Mouse (Mus musculus): Measurements from ENCODE around the gene Auts2. TPM values are rescaled to one million over a fixed set of nuclear protein-coding genes. Genes with fewer than 3 reads are reported as not detected.

The Auts2 gene
- polyA plus RNA-seq, 1 experiment, result 9.2 TPM

DNA sequence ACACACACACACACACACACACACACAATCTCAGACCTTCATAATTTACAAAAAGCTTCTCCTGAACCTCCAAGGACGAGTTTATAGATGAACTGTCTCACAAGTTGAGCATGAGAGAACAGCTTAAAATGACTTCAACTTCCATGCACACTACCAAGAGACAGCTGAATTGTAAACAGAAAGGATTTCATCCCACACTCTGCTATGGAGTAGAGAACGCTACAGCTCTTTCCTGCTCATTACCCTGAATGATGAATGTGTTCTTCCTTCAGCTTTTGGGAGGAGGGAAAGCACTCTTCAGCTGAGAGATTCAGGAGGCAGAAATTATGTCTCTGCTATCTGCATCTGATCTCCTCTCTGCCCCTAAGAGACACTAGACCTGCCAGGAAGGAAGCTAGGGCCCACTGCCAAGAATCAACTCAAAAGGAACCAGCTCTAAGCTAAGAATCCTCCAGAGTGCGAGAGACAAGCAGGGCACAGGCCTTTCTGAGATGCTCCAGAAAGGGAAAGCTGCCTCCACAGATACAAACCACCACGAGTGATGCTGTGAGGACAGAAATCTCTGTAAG lies 342.0 kb downstream of the Auts2 start:
- 41% methylated on average over 4 of the region's 4 CpGs for WGBS
- H3K36me3 ChIP-seq (ENCODE audit: control insufficient read depth, insufficient read depth, low read length), result no peaks in the 10 kb centered on the region
- no peaks in the 10 kb centered on the region for H3K27me3 ChIP-seq (replicated peaks; ENCODE audit: control insufficient read depth, insufficient read depth, low read length)
- peak; percentile 57 for DNase-seq
- no peak overlapping the region for H3K4me3 ChIP-seq (ENCODE audit: insufficient read depth, low read depth, low read length)
- H3K4me1 ChIP-seq (ENCODE audit: control insufficient read depth, insufficient read depth, low read length), result no peaks in the 10 kb centered on the region
- no peak overlapping the region for H3K27ac ChIP-seq (ENCODE audit: insufficient read depth, low read depth, low read length)
- TF ChIP-seq POLR2A (IDR thresholded peaks at IDR 0.05; ENCODE audit: low read depth, low read length) (no peak), CTCF (conservative IDR thresholded peaks at IDR 0.05; ENCODE audit: insufficient read depth, insufficient read length, low read depth, low read length) (no peak)

DNA sequence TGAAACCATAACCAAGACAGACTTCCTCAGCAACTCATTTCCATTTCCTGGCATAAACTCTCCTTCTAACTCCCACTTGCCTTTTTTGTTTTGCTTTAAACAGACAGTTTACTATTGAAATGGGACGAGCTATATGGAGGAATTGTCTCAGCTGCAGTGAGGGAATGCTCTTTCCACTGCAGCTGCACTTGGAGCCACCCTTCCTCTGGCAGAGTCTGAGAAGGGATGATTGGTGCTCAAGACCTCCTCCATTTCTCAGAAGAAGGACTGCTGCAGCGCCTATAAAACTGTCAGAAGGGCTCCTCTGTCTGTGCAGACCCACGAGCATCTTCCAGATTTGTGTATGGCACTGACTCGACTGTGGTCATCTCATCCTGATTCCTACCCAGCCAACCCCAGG lies 342.5 kb downstream of the Auts2 start:
- Histone ChIP-seq H3K27me3 (replicated peaks; ENCODE audit: control insufficient read depth, insufficient read depth, low read length) (no peaks in the 10 kb centered on the region), H3K27ac (ENCODE audit: insufficient read depth, low read depth, low read length) (no peak overlapping the region), H3K4me1 (ENCODE audit: control insufficient read depth, insufficient read depth, low read length) (no peaks in the 10 kb centered on the region), H3K4me3 (ENCODE audit: insufficient read depth, low read depth, low read length) (no peak overlapping the region), H3K36me3 (ENCODE audit: control insufficient read depth, insufficient read depth, low read length) (no peaks in the 10 kb centered on the region)
- no peak for DNase-seq
- 47% methylated on average over 4 of the region's 4 CpGs for WGBS
- TF ChIP-seq POLR2A (IDR thresholded peaks at IDR 0.05; ENCODE audit: low read depth, low read length), result no peak
- TF ChIP-seq CTCF (conservative IDR thresholded peaks at IDR 0.05; ENCODE audit: insufficient read depth, insufficient read length, low read depth, low read length), result no peak

DNA sequence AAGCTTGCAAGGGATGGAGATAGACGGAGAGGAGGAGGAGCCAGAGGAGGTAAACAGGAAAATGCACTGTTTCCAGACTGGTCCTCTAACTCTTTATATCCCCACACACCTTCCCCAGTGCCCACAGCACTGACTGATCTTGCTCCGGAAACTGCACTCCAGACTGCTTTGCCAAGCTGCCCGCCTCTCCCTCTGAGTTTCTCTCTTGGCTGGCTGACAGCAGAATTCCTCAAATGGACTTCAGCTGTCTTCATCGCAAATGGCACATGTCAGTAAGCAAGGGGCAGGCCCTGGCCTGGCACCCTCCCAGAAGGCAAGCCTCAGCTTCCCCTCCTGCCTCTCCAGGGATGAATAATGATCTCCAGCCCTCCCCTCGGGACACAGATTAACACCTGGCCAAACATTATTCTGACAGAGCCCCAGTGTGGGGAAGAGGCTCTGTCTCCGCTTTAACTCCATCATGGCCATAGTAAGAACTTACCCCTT lies 348.1 kb downstream of the Auts2 start:
- no peaks in the 10 kb centered on the region for H3K4me1 ChIP-seq (ENCODE audit: control insufficient read depth, insufficient read depth, low read length)
- no peak overlapping the region for H3K27ac ChIP-seq (ENCODE audit: insufficient read depth, low read depth, low read length)
- TF ChIP-seq CTCF (conservative IDR thresholded peaks at IDR 0.05; ENCODE audit: insufficient read depth, insufficient read length, low read depth, low read length), result no peak
- TF ChIP-seq POLR2A (IDR thresholded peaks at IDR 0.05; ENCODE audit: low read depth, low read length), result no peak
- WGBS, result 16% methylated on average over 6 of the region's 6 CpGs
- no peaks in the 10 kb centered on the region for H3K27me3 ChIP-seq (replicated peaks; ENCODE audit: control insufficient read depth, insufficient read depth, low read length)
- DNase-seq, result peak; percentile 85
- H3K4me3 ChIP-seq (ENCODE audit: insufficient read depth, low read depth, low read length), result peak overlapping the region; percentile 38
- H3K36me3 ChIP-seq (ENCODE audit: control insufficient read depth, insufficient read depth, low read length), result no peaks in the 10 kb centered on the region

DNA sequence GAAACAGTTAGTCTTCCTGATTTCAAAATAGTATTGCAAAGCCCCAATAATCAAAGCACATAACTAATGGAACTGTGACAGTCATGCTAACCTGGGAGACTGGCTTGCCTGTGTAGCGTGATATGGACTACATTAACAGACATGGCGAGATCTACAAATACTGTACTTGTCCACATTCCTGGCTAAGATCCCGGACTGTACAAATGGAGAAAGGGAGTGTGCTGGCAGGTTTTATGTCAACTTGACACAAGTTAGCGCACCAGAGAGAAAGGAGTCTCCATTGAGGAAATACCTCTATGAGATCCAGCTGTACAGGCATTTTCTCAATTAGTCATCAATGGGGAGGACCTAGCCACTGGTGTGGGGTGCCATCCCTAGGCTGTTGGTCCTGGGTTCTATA lies 353.0 kb downstream of the Auts2 start:
- no peaks in the 10 kb centered on the region for H3K36me3 ChIP-seq (ENCODE audit: control insufficient read depth, insufficient read depth, low read length)
- no peak for DNase-seq
- no peak overlapping the region for H3K4me3 ChIP-seq (ENCODE audit: insufficient read depth, low read depth, low read length)
- no peaks in the 10 kb centered on the region for H3K27me3 ChIP-seq (replicated peaks; ENCODE audit: control insufficient read depth, insufficient read depth, low read length)
- H3K27ac ChIP-seq (ENCODE audit: insufficient read depth, low read depth, low read length), result no peak overlapping the region
- H3K4me1 ChIP-seq (ENCODE audit: control insufficient read depth, insufficient read depth, low read length), result peaks cover 14% of the 10 kb centered on the region; the same call in 1 of the 2 replicates
- WGBS, result 63% methylated on average over 4 of the region's 4 CpGs
- TF ChIP-seq POLR2A (IDR thresholded peaks at IDR 0.05; ENCODE audit: low read depth, low read length) (no peak), CTCF (conservative IDR thresholded peaks at IDR 0.05; ENCODE audit: insufficient read depth, insufficient read length, low read depth, low read length) (no peak)

DNA sequence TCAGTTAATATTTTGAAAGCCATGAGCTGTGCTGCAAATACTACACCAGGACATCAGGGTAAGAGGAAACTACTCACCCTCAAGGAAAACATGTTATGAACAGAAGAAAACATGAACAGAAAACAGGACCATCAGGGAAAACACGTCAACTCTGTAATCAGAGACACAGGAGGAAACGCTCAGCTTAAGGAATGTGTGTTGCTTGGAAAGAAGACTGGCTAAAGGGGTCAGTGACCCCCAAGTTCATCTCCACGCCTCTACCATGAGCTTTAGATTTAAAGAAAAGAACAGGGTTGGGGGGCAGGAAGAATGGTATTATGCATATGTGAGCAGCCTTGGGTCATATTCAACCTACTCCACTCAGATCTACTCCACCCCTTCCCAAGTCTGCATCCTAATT lies 356.5 kb downstream of the Auts2 start:
- Histone ChIP-seq H3K36me3 (ENCODE audit: control insufficient read depth, insufficient read depth, low read length) (no peaks in the 10 kb centered on the region), H3K27me3 (replicated peaks; ENCODE audit: control insufficient read depth, insufficient read depth, low read length) (no peaks in the 10 kb centered on the region), H3K4me1 (ENCODE audit: control insufficient read depth, insufficient read depth, low read length) (peaks cover 31% of the 10 kb centered on the region), H3K27ac (ENCODE audit: insufficient read depth, low read depth, low read length) (peak overlapping the region; percentile 94; the same call in 1 of the 2 replicates), H3K4me3 (ENCODE audit: insufficient read depth, low read depth, low read length) (no peak overlapping the region)
- TF ChIP-seq POLR2A (IDR thresholded peaks at IDR 0.05; ENCODE audit: low read depth, low read length), result no peak
- 44% methylated on average over 3 of the region's 3 CpGs for WGBS
- no peak for DNase-seq

DNA sequence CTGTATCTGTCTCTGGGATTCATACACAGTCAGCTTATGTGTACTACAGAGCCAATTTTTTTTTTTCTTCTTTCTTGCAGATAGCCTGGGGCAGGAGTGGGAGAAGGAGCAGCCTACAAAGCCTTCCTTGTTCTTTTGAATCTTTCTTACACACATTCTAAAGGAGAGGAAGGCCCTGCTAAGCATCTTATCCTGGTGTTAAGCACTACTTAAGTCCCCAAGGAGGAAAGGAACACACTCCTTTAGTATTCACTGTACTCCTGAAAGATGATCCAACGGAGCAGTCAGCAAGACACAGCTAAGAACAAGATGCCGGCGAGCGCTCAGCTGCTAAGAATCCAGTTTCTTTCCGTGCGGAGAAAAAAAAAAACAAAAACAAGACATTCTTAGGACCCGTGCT lies 356.9 kb downstream of the Auts2 start:
- no peak overlapping the region for H3K4me3 ChIP-seq (ENCODE audit: insufficient read depth, low read depth, low read length)
- TF ChIP-seq CTCF (conservative IDR thresholded peaks at IDR 0.05; ENCODE audit: insufficient read depth, insufficient read length, low read depth, low read length), result no peak
- TF ChIP-seq POLR2A (IDR thresholded peaks at IDR 0.05; ENCODE audit: low read depth, low read length), result no peak
- no peaks in the 10 kb centered on the region for H3K36me3 ChIP-seq (ENCODE audit: control insufficient read depth, insufficient read depth, low read length)
- 42% methylated on average over 7 of the region's 7 CpGs for WGBS
- peak overlapping the region; percentile 94; the same call in 1 of the 2 replicates for H3K27ac ChIP-seq (ENCODE audit: insufficient read depth, low read depth, low read length)
- peaks cover 31% of the 10 kb centered on the region for H3K4me1 ChIP-seq (ENCODE audit: control insufficient read depth, insufficient read depth, low read length)
- peak; percentile 1 for DNase-seq
- H3K27me3 ChIP-seq (replicated peaks; ENCODE audit: control insufficient read depth, insufficient read depth, low read length), result no peaks in the 10 kb centered on the region

DNA sequence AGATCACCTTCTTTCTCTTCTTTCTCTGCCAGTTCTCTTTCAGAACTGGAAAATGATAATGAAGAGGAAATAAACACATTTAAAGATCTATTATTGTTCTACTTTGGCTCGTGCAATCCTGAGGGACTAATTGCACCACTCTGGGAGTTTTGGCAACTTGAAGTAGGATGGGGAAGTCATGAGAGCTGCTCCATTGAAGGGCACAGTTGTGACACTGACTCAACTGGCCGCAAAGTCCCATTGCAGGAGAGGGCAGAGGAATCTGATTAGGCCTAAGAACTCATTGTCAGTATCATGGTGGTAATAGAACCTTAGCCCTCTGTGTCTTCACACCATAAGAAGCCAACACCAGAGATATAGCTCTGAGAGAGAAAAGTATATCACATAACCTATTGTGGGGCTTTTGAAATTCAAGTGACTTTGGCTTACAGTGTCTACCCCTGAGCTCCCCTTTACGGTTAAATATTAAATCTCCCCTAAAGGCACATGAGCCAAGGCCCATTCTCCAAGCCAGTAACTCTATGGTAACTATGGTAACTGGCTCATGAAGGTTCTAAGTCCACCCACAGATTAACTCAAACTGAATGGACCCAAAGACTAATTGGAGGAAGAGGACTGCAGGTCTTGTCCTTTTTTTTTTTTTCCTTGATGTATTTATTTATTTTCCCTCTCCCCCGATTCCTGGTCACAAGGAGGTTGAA lies 358.6 kb downstream of the Auts2 start:
- 46% methylated on average over 4 of the region's 4 CpGs for WGBS

More for the DNA sequence above, 358.6 kb downstream of the Auts2 start:
- Histone ChIP-seq H3K4me1 (ENCODE audit: control insufficient read depth, insufficient read depth, low read length) (peaks cover 31% of the 10 kb centered on the region), H3K27me3 (replicated peaks; ENCODE audit: control insufficient read depth, insufficient read depth, low read length) (no peaks in the 10 kb centered on the region), H3K36me3 (ENCODE audit: control insufficient read depth, insufficient read depth, low read length) (no peaks in the 10 kb centered on the region), H3K4me3 (ENCODE audit: insufficient read depth, low read depth, low read length) (no peak overlapping the region), H3K27ac (ENCODE audit: insufficient read depth, low read depth, low read length) (peak overlapping the region; percentile 97)
- no peak for TF ChIP-seq CTCF (conservative IDR thresholded peaks at IDR 0.05; ENCODE audit: insufficient read depth, insufficient read length, low read depth, low read length)
- TF ChIP-seq POLR2A (IDR thresholded peaks at IDR 0.05; ENCODE audit: low read depth, low read length), result no peak
- peak; percentile 81 for DNase-seq

Measured in kidney, adult 2 months (tissue).